ENCODE assay signal across 13 mouse cellular contexts in genomic region chr13:46014637-46015036, GRCm38 (mm10).
"Had no signal": no experiment of that assay in that cellular context is flagged by ENCODE, and none has a peak within 500 bp of the region (broad histone marks: within the 10 kb centered on the region; RNA-seq: fewer than 3 reads in every experiment).

No protein-coding gene starts in this region.

- DNase-seq: kidney, adult 11 months; layer of hippocampus, adult 9-11 months; liver, embryonic 13.5 days; lung, adult 2 months; lung, postnatal 14 days; lung, postnatal 4 days; midbrain, embryonic 14.5 days; right cerebral cortex, adult 18-20 months; right cerebral cortex, postnatal 25 days; spleen, adult 18-20 months; thymus, adult 2 months; thymus, postnatal 14 days; thymus, postnatal 4 days had no signal
